Comparison of ENCODE assay signal across 9 mouse cellular contexts in genomic region chr2:74063777-74064176, GRCm38 (mm10).
A peak's percentile ranks its signal among the peaks of the same experiment; 100 is the strongest.
DNase-seq lines count a peak whose midpoint lies in the region; ATAC-seq and TF ChIP-seq lines count a peak whose summit lies in the region.
"Had no signal": no experiment of that assay in that cellular context is flagged by ENCODE, and none has a peak within 500 bp of the region (broad histone marks: within the 10 kb centered on the region; RNA-seq: fewer than 3 reads in every experiment).

No protein-coding gene starts in this region.

- no peak for TF ChIP-seq CTCF in stomach, postnatal 0 days (IDR thresholded peaks at IDR 0.05; ENCODE audit: low read depth)

- no peak overlapping the region for H3K4me2 ChIP-seq in stomach, postnatal 0 days (replicated peaks; ENCODE audit: low read depth)
- H3K4me2 ChIP-seq: lung, embryonic 15.5 days had no signal

- H3K27ac ChIP-seq in limb, embryonic 10.5 days = 0 out of 2 replicates have a peak overlapping the region, but pooled peaks have one; percentile 36
- no peak overlapping the region for H3K27ac ChIP-seq in stomach, postnatal 0 days (replicated peaks)
- H3K27ac ChIP-seq: lung, embryonic 15.5 days had no signal

- peak; percentile 59; the same call in 1 of the 2 replicates for ATAC-seq in frontal cortex, adult (ENCODE audit: low TSS enrichment)
- no peak for ATAC-seq in stomach, postnatal 0 days (ENCODE audit: low FRiP score, low TSS enrichment)

- DNase-seq in retina, postnatal 1 day = peak; percentile 65
- no peak for DNase-seq in retina, embryonic 14.5 days (ENCODE audit: low spot score)
- DNase-seq in limb, embryonic 10.5 days (ENCODE audit: low spot score) = no peak
- DNase-seq in right cerebral cortex, postnatal 4 days = peak; percentile 40
- DNase-seq in stomach, postnatal 0 days (ENCODE audit: low spot score) = no peak
- no peak for DNase-seq in urinary bladder, adult 18-20 months (ENCODE audit: low spot score in 2 of 2)
- no peak for DNase-seq in c-Kit-positive CD71-positive TER-119-positive erythroid progenitor cells, embryonic 14.5 days (ENCODE audit: low spot score)

- no peak for TF ChIP-seq EP300 in stomach, postnatal 0 days (optimal IDR thresholded peaks at IDR 0.05)

- no peaks in the 10 kb centered on the region for H3K36me3 ChIP-seq in limb, embryonic 10.5 days
- H3K36me3 ChIP-seq in stomach, postnatal 0 days (ENCODE audit: control insufficient read depth, insufficient read depth, low read length) = no peaks in the 10 kb centered on the region
- H3K36me3 ChIP-seq: lung, embryonic 15.5 days had no signal

- no peak overlapping the region for H3K9ac ChIP-seq in stomach, postnatal 0 days (ENCODE audit: low read length)
- H3K9ac ChIP-seq: lung, embryonic 15.5 days had no signal

- no peaks in the 10 kb centered on the region for H3K9me3 ChIP-seq in limb, embryonic 10.5 days (replicated peaks)
- H3K9me3 ChIP-seq in stomach, postnatal 0 days (ENCODE audit: control insufficient read depth, low read length) = no peaks in the 10 kb centered on the region
- H3K9me3 ChIP-seq: lung, embryonic 15.5 days had no signal

- no peak overlapping the region for H3K4me3 ChIP-seq in limb, embryonic 10.5 days
- H3K4me3 ChIP-seq in stomach, postnatal 0 days (ENCODE audit: low read depth, low read length) = no peak overlapping the region
- H3K4me3 ChIP-seq: lung, embryonic 15.5 days had no signal

- 89% methylated on average over 15 of the region's 15 CpGs for WGBS in limb, embryonic 10.5 days
- 75% methylated on average over 15 of the region's 15 CpGs for WGBS in stomach, postnatal 0 days

- H3K4me1 ChIP-seq in limb, embryonic 10.5 days = peaks cover 32% of the 10 kb centered on the region
- H3K4me1 ChIP-seq in stomach, postnatal 0 days (replicated peaks; ENCODE audit: control insufficient read depth, insufficient read depth) = no peaks in the 10 kb centered on the region

- H3K27me3 ChIP-seq in limb, embryonic 10.5 days (ENCODE audit: low read depth, poor library complexity, severe bottlenecking) = peaks cover 42% of the 10 kb centered on the region
- no peaks in the 10 kb centered on the region for H3K27me3 ChIP-seq in stomach, postnatal 0 days (ENCODE audit: control insufficient read depth, insufficient read depth, low read length)

Comparison
In these comparisons a context has a peak if more than half of its experiments do, and no peak if none do; other contexts are left out.
1. DNase-seq: peak in retina, postnatal 1 day (single experiment) and right cerebral cortex, postnatal 4 days (single experiment); none in retina, embryonic 14.5 days (single experiment), limb, embryonic 10.5 days (single experiment), stomach, postnatal 0 days (single experiment), urinary bladder, adult 18-20 months (0 of 2) and c-Kit-positive CD71-positive TER-119-positive erythroid progenitor cells, embryonic 14.5 days (single experiment).